Mouse (Mus musculus): Measurements from ENCODE around the gene Erich6b.
A peak's percentile ranks its signal among the peaks of the same experiment; 100 is the strongest.

Erich6b gene

GRCm38 (mm10) chr14:75642080-75642479, at the start of gene Erich6b:
Gene Erich6b (plus strand): TSS chr14:75642259.
- no peak for ATAC-seq (ENCODE audit: insufficient number of reproducible peaks, low FRiP score, low TSS enrichment)

- no peak for ATAC-seq (ENCODE audit: insufficient number of reproducible peaks, low FRiP score, low TSS enrichment)
Observed at GRCm38 (mm10) chr14:75592978-75593377, 49.1 kb upstream of the Erich6b start, which contains the start of gene Spert. Gene Spert (minus strand): TSS chr14:75593116.

GRCm38 (mm10) chr14:75609176-75609575, 32.9 kb upstream of the Erich6b start:
- no peak for ATAC-seq (ENCODE audit: insufficient number of reproducible peaks, low FRiP score, low TSS enrichment)

- no peak for ATAC-seq (ENCODE audit: insufficient number of reproducible peaks, low FRiP score, low TSS enrichment)
Observed at GRCm38 (mm10) chr14:75616375-75616774, 25.7 kb upstream of the Erich6b start.

- no peak for ATAC-seq (ENCODE audit: insufficient number of reproducible peaks, low FRiP score, low TSS enrichment)
Observed at GRCm38 (mm10) chr14:75622984-75623383, 19.1 kb upstream of the Erich6b start.

- no peak for ATAC-seq (ENCODE audit: insufficient number of reproducible peaks, low FRiP score, low TSS enrichment)
Observed at GRCm38 (mm10) chr14:75628870-75629269, 13.2 kb upstream of the Erich6b start.

- ATAC-seq (ENCODE audit: insufficient number of reproducible peaks, low FRiP score, low TSS enrichment), result peak; percentile 77
Observed at GRCm38 (mm10) chr14:75635350-75635749, 6.7 kb upstream of the Erich6b start.

GRCm38 (mm10) chr14:75636107-75636506, 6.0 kb upstream of the Erich6b start:
- no peak for ATAC-seq (ENCODE audit: insufficient number of reproducible peaks, low FRiP score, low TSS enrichment)

- ATAC-seq (ENCODE audit: insufficient number of reproducible peaks, low FRiP score, low TSS enrichment), result peak; percentile 27
Observed at GRCm38 (mm10) chr14:75637641-75638040, 4.4 kb upstream of the Erich6b start.

GRCm38 (mm10) chr14:75640846-75641245, 1.2 kb upstream of the Erich6b start:
- ATAC-seq (ENCODE audit: insufficient number of reproducible peaks, low FRiP score, low TSS enrichment), result no peak

GRCm38 (mm10) chr14:75641369-75641768, 690 bp upstream of the Erich6b start:
- ATAC-seq (ENCODE audit: insufficient number of reproducible peaks, low FRiP score, low TSS enrichment), result no peak

- no peak for ATAC-seq (ENCODE audit: insufficient number of reproducible peaks, low FRiP score, low TSS enrichment)
Observed at GRCm38 (mm10) chr14:75645461-75645860, 3.4 kb downstream of the Erich6b start.

- ATAC-seq (ENCODE audit: insufficient number of reproducible peaks, low FRiP score, low TSS enrichment), result no peak
Observed at GRCm38 (mm10) chr14:75646060-75646459, 4.0 kb downstream of the Erich6b start.

- no peak for ATAC-seq (ENCODE audit: insufficient number of reproducible peaks, low FRiP score, low TSS enrichment)
Observed at GRCm38 (mm10) chr14:75646968-75647829, 5.1 kb downstream of the Erich6b start.

- ATAC-seq (ENCODE audit: insufficient number of reproducible peaks, low FRiP score, low TSS enrichment), result no peak
Observed at GRCm38 (mm10) chr14:75660936-75661335, 18.9 kb downstream of the Erich6b start.

- no peak for ATAC-seq (ENCODE audit: insufficient number of reproducible peaks, low FRiP score, low TSS enrichment)
Observed at GRCm38 (mm10) chr14:75661548-75661947, 19.5 kb downstream of the Erich6b start.

GRCm38 (mm10) chr14:75665430-75666180, 23.5 kb downstream of the Erich6b start:
- ATAC-seq (ENCODE audit: insufficient number of reproducible peaks, low FRiP score, low TSS enrichment), result no peak

- no peak for ATAC-seq (ENCODE audit: insufficient number of reproducible peaks, low FRiP score, low TSS enrichment)
Observed at GRCm38 (mm10) chr14:75669085-75669645, 27.1 kb downstream of the Erich6b start.

- ATAC-seq (ENCODE audit: insufficient number of reproducible peaks, low FRiP score, low TSS enrichment), result no peak
Observed at GRCm38 (mm10) chr14:75676316-75676715, 34.3 kb downstream of the Erich6b start.

- no peak for ATAC-seq (ENCODE audit: insufficient number of reproducible peaks, low FRiP score, low TSS enrichment)
Observed at GRCm38 (mm10) chr14:75690428-75690827, 48.4 kb downstream of the Erich6b start.

GRCm38 (mm10) chr14:75696096-75696495, 54.0 kb downstream of the Erich6b start:
- 0 out of 2 replicates have a peak, but pooled peaks have one; percentile 16 for ATAC-seq (ENCODE audit: insufficient number of reproducible peaks, low FRiP score, low TSS enrichment)

All from cerebellum, adult (tissue).